Mouse (Mus musculus) limb, embryonic 10.5 days (tissue): ENCODE data around the gene Celf2. TPM values are rescaled to one million over a fixed set of nuclear protein-coding genes. Genes with fewer than 3 reads are reported as not detected.

Experiments used
- DNase-seq: peaks from one replicate; pipeline ENCODE4 v3.0.0-alpha.2; 2017; ENCODE audit warnings: low spot score
- H3K27ac ChIP-seq: fragments of 300-500 bp; sonication (generic); 2 replicates; pipeline ENCODE4 v1.5.1; 2016; ENCODE audit warnings: mild to moderate bottlenecking
- H3K27me3 ChIP-seq: fragments of 300-500 bp; sonication (generic); 2 replicates; pipeline ENCODE4 v1.6.1; 2016; ENCODE audit warnings: low read depth, mild to moderate bottlenecking; ENCODE audit not compliant: poor library complexity, severe bottlenecking
- H3K36me3 ChIP-seq: fragments of 300-500 bp; sonication (generic); 2 replicates; pipeline ENCODE4 v1.6.1; 2016; ENCODE audit warnings: mild to moderate bottlenecking, moderate library complexity
- H3K4me1 ChIP-seq: fragments of 300-500 bp; sonication (generic); 2 replicates; pipeline ENCODE4 v1.6.1; 2016
- H3K4me3 ChIP-seq: fragments of 300-500 bp; sonication (generic); 2 replicates; pipeline ENCODE4 v1.5.1; 2016; ENCODE audit warnings: mild to moderate bottlenecking, moderate library complexity
- H3K9me3 ChIP-seq: fragments of 300-500 bp; sonication (generic); replicated peaks from 2 replicates; pipeline ENCODE4 v1.6.1; 2016; ENCODE audit warnings: mild to moderate bottlenecking
- WGBS: fragments of 180-500 bp; shearing (Covaris S2); methylation state at CpG from one replicate; pipeline ENCODE4 v1.1.7; 2016; 5-methylcytosine and 5-hydroxymethylcytosine counted together
- polyA plus RNA-seq: library from polyadenylated mRNA; unstranded; fragments of >200 nt; fragmentation: Nextera tagmentation; extraction: Ambion mirVana; gene quantifications from 2 replicates; pipeline ENCODE4 v1.2.1, GENCODE M21; 2016

Celf2 gene
- polyA plus RNA-seq, 1 experiment from 2014 or later, result 16.2 TPM

DNA sequence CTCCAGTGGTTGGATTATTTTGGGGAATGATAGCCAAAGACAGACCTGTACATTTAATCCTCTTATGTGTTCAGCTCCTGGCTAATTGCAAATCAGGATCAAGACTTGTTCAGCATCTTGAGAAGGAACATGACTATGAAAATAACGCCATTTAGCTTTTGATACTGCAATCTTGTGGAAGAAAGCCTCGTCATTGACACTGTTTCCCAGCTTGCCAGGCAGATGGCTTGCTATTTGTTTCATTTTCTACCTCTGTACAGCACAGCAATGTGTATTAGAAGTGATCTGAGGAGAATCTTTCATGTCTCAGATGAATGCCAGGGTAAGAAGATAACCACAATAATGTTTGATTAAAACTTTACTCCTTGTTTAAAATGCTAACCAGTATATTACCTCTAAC is 315.9 kb downstream of the Celf2 start:
- Histone ChIP-seq H3K9me3 (no peaks in the 10 kb centered on the region), H3K27ac (no peak overlapping the region), H3K27me3 (no peaks in the 10 kb centered on the region), H3K4me1 (peaks cover 6% of the 10 kb centered on the region; the same call in 1 of the 2 replicates), H3K36me3 (no peaks in the 10 kb centered on the region), H3K4me3 (no peak overlapping the region)
- 93% methylated on average over 2 of the region's 2 CpGs for WGBS
- no peak for DNase-seq

GRCm38 (mm10) chr2:7179186-7179585 is 330.2 kb downstream of the Celf2 start:
- Histone ChIP-seq H3K27me3 (no peaks in the 10 kb centered on the region), H3K9me3 (no peaks in the 10 kb centered on the region), H3K4me3 (no peak overlapping the region), H3K27ac (no peak overlapping the region), H3K36me3 (no peaks in the 10 kb centered on the region), H3K4me1 (no peaks in the 10 kb centered on the region)
- WGBS, result 80% methylated on average over 1 of the region's 1 CpGs
- DNase-seq, result no peak

DNA sequence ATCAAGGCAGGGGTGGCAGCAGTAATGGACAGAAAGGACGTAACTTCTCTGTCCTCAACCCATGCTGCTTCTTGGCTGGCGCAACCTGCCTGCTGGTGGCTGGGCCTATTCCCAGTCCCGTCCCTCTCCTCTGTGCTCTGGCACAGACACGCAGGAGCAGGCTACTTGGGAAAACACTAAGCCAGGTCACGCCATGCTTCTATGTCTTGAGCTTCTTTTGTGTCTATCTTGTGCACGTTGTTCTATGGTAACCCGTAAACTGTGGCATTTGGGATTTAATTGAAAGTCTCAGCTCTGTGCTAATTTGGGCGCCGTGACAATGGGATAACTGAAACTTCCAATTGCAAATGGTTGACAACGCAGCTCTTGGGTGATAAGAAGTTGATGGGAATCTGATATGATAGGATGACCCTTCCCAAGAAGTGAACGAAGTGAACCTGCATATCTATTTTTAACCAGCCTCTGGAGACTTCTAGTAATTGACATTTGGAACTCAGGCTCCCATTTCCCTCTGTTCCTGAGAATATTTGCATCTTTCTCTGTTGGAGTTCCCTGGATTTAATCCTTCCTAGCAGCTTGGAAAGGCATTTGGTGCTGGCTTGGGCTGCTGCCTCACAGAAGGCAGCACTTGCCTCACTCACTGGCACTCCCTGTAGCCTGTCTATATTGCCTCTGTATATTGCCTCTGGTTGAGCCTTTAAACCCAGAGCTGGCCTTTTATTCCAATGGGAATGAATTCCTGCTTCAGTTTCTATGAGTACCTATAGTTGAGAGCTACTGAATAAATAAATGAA is 335.9 kb downstream of the Celf2 start:
- Histone ChIP-seq H3K4me3 (no peak overlapping the region), H3K27ac (no peak overlapping the region), H3K9me3 (no peaks in the 10 kb centered on the region), H3K36me3 (no peaks in the 10 kb centered on the region), H3K27me3 (no peaks in the 10 kb centered on the region), H3K4me1 (no peaks in the 10 kb centered on the region)
- 84% methylated on average over 11 of the region's 11 CpGs for WGBS
- DNase-seq, result no peak

DNA sequence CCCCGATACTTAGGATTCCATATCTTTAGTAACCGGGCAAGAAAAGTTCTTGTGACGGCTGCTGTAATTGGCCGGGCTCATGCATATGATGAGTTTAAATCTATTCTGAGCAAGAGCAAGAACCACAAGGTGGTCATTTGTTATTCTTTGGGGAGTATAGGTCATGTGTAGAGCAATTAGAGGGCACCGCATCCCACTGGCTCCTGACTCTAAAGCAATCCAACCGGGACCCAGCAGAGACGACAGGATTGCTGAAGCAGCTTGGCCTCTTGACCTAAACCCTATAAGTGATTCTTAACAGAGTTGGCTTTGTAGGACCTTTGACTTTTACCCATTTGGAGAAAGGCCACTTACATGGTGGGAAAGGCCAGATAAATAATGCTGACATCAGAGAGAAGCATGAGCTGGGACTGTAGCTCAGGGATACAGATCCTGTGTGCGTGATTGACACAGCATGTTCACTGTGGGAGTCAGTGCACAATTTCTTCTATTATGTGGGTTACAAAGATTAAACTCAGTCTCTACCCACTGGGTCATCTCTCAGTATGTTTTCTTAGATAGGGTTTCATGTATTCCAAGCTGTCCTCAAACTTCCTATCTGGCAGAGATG is 338.2 kb downstream of the Celf2 start:
- no peak for DNase-seq
- H3K4me3 ChIP-seq, result no peak overlapping the region

DNA sequence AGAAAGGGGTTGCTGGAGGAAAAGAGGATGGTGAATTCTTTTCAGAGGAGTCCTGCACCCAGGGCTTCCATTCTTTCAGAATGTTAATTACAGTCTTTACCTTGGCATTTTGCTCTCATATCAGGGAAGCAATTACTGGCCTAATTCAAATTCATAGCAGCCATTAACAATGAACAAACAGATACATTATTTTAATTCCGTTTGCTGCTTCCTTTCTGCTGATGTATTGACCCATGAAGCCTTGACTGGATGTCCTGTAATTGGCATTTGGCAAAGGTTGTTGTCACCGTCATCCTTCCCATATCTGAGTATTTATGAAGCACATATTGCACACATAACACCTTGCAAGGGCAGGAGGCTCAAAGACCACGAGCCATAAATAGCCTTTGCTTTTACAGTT is 343.6 kb downstream of the Celf2 start:
- no peak overlapping the region for H3K4me3 ChIP-seq
- H3K36me3 ChIP-seq, result no peaks in the 10 kb centered on the region
- no peak for DNase-seq
- no peaks in the 10 kb centered on the region for H3K9me3 ChIP-seq
- 85% methylated on average over 3 of the region's 3 CpGs for WGBS
- no peak overlapping the region for H3K27ac ChIP-seq
- no peaks in the 10 kb centered on the region for H3K27me3 ChIP-seq
- no peaks in the 10 kb centered on the region for H3K4me1 ChIP-seq

More for the DNA sequence above, 338.2 kb downstream of the Celf2 start:
- 63% methylated on average over 8 of the region's 8 CpGs for WGBS
- no peaks in the 10 kb centered on the region for H3K36me3 ChIP-seq
- H3K9me3 ChIP-seq, result no peaks in the 10 kb centered on the region
- no peak overlapping the region for H3K27ac ChIP-seq
- no peaks in the 10 kb centered on the region for H3K4me1 ChIP-seq
- no peaks in the 10 kb centered on the region for H3K27me3 ChIP-seq

- Histone ChIP-seq H3K27me3 (no peaks in the 10 kb centered on the region), H3K4me1 (no peaks in the 10 kb centered on the region), H3K9me3 (no peaks in the 10 kb centered on the region), H3K27ac (no peak overlapping the region), H3K4me3 (no peak overlapping the region), H3K36me3 (no peaks in the 10 kb centered on the region)
- DNase-seq, result no peak
- WGBS, result 86% methylated on average over 6 of the region's 6 CpGs
Observed at GRCm38 (mm10) chr2:7160108-7160507, 349.3 kb downstream of the Celf2 start.

DNA sequence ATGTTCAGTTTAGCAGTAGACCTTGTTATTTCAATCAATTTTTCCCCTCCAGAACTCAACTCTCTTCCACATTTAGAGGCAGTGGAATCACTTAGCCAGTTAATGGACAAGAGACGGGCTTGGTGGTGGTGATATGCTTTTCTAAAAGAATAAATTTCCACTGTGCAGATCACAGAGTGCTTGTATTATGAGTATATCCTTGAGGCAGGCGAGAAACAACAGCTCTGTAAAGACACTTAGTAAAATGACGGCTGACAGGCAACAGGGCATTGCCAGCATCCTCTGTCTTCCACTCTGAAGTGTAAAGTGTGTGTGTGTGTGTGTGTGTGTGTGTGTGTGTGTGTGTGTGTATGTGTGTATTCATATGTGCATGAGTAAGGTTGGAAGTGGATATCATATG is 362.1 kb downstream of the Celf2 start:
- Histone ChIP-seq H3K9me3 (no peaks in the 10 kb centered on the region), H3K27ac (no peak overlapping the region), H3K36me3 (no peaks in the 10 kb centered on the region), H3K4me3 (no peak overlapping the region), H3K27me3 (peaks cover 15% of the 10 kb centered on the region; the same call in 1 of the 2 replicates), H3K4me1 (peaks cover 14% of the 10 kb centered on the region)
- 68% methylated on average over 3 of the region's 3 CpGs for WGBS
- DNase-seq, result no peak

GRCm38 (mm10) chr2:7145541-7146043 is 363.8 kb downstream of the Celf2 start:
- Histone ChIP-seq H3K27ac (no peak overlapping the region), H3K4me3 (no peak overlapping the region), H3K27me3 (peaks cover 16% of the 10 kb centered on the region; the same call in 1 of the 2 replicates), H3K36me3 (no peaks in the 10 kb centered on the region), H3K9me3 (no peaks in the 10 kb centered on the region), H3K4me1 (peaks cover 14% of the 10 kb centered on the region)
- 90% methylated on average over 4 of the region's 4 CpGs for WGBS
- no peak for DNase-seq

DNA sequence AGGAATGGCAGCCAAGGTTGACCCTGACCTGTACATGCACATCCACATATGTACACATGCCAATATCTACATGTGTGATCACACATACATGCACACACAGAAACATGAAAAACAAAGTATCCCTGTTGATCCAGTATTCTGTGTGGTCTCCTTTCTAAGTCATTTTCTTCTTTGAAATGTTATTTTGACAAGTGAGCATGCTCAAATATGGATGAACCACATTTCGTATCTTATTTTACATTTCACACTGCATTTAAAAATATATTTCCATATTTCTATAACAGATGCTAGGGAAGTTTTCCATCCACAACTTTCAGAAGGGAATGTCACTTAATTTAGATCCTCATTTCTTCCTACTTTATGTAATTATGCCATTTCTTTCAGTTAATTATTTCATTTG is 364.5 kb downstream of the Celf2 start:
- 96% methylated on average over 1 of the region's 1 CpGs for WGBS

DNA sequence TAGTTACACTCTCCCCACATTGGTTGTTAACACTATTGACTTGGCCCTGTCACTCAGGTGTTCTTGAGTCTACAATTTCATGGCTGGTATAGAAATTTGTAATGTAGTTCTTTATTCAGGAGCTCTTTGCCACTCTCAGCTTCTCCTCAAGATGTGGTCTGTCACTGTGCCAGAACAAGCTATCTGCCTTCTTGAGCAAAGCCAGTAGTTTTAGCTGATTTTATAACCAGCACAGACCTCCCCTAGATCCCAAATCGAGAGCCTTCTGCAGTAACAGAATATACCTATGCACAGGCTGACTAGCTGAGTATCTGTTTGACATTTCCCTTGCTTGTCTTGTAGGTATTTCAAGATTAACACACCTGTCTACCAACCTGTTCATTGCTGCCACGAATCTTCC is 386.0 kb downstream of the Celf2 start:
- Histone ChIP-seq H3K4me1 (peaks cover 21% of the 10 kb centered on the region), H3K27me3 (no peaks in the 10 kb centered on the region), H3K36me3 (no peaks in the 10 kb centered on the region), H3K27ac (no peak overlapping the region), H3K9me3 (no peaks in the 10 kb centered on the region), H3K4me3 (no peak overlapping the region)
- WGBS, result 92% methylated on average over 2 of the region's 2 CpGs
- DNase-seq, result no peak

More for the DNA sequence above, 364.5 kb downstream of the Celf2 start:
- no peak overlapping the region for H3K27ac ChIP-seq
- H3K9me3 ChIP-seq, result no peaks in the 10 kb centered on the region
- H3K36me3 ChIP-seq, result no peaks in the 10 kb centered on the region
- H3K4me1 ChIP-seq, result peaks cover 14% of the 10 kb centered on the region
- DNase-seq, result no peak
- H3K4me3 ChIP-seq, result no peak overlapping the region
- peaks cover 18% of the 10 kb centered on the region; the same call in 1 of the 2 replicates for H3K27me3 ChIP-seq

DNA sequence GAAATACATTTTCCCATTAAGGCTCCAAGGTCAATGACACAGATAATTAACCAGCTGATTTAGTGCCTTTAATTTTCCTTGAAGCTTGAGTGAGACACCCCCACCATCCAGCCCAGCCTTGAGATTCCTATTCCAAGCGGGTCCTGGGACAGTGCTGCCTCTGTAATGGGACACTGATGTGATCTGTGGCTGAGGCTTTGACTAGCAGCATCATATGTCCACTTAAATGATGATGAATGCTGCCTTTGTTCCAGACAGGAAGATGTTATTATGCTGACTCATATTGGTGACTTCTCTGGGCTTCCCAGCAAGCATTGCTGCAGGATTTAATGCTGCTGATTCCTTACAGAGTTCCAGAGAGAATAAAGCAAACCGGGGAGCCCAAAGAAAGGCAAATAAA is 393.6 kb downstream of the Celf2 start:
- DNase-seq, result no peak
- H3K27me3 ChIP-seq, result no peaks in the 10 kb centered on the region
- H3K36me3 ChIP-seq, result no peaks in the 10 kb centered on the region
- no peak overlapping the region for H3K4me3 ChIP-seq
- H3K9me3 ChIP-seq, result no peaks in the 10 kb centered on the region
- no peak overlapping the region for H3K27ac ChIP-seq
- peaks cover 3% of the 10 kb centered on the region; the same call in 1 of the 2 replicates for H3K4me1 ChIP-seq
- WGBS, result 30% methylated on average over 2 of the region's 2 CpGs

GRCm38 (mm10) chr2:7115161-7115560 is 394.2 kb downstream of the Celf2 start:
- Histone ChIP-seq H3K9me3 (no peaks in the 10 kb centered on the region), H3K4me1 (peaks cover 3% of the 10 kb centered on the region; the same call in 1 of the 2 replicates), H3K36me3 (no peaks in the 10 kb centered on the region), H3K4me3 (no peak overlapping the region), H3K27ac (no peak overlapping the region), H3K27me3 (no peaks in the 10 kb centered on the region)
- 84% methylated on average over 3 of the region's 3 CpGs for WGBS
- no peak for DNase-seq

DNA sequence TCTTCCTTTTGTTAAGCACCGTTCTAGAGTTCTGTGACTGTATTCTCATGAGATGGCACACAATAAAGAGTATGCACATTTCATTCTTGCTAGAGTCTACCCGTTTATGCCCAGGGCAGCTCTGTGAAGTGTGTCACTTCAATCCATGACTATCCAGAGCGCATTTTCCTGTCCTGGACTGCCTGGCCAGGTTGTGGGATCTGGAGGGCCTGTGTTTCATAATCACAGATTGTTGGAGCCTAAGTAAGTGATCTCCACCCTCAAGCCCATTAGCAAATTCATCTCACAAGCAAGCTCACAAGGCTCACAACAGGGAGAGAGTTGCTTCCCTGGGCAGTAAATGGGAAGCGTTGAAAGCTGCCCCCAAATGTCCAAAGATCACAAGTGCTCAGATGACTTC is 395.6 kb downstream of the Celf2 start:
- Histone ChIP-seq H3K27ac (no peak overlapping the region), H3K9me3 (no peaks in the 10 kb centered on the region), H3K27me3 (no peaks in the 10 kb centered on the region), H3K4me1 (peaks cover 3% of the 10 kb centered on the region; the same call in 1 of the 2 replicates), H3K4me3 (no peak overlapping the region), H3K36me3 (no peaks in the 10 kb centered on the region)
- WGBS, result 85% methylated on average over 4 of the region's 4 CpGs
- DNase-seq, result no peak
